Mouse (Mus musculus) forebrain, postnatal 0 days (tissue): Measurements from ENCODE around the gene Tmem98. TPM values are rescaled to one million over a fixed set of nuclear protein-coding genes. Genes with fewer than 3 reads are reported as not detected.
A peak's percentile ranks its signal among the peaks of the same experiment; 100 is the strongest.

Experiments used
- ATAC-seq: fragments of 200-750 bp; cut with Nextera tagmentation; 2 replicates; pipeline ENCODE4 v1.8.0; 2017; ENCODE audit warnings: mild to moderate bottlenecking, moderate library complexity
- DNase-seq: peaks from one replicate; pipeline ENCODE4 v3.0.0-alpha.2; 2015
- H3K27ac ChIP-seq: fragments of 300-500 bp; sonication (generic); 2 replicates; pipeline ENCODE4 v1.5.1; 2014; ENCODE audit warnings: low read depth, mild to moderate bottlenecking, antibody characterized with exemption, low read length, moderate library complexity, mixed read lengths
- H3K27me3 ChIP-seq: fragments of 300-500 bp; sonication (generic); 2 replicates; pipeline ENCODE4 v1.6.1; 2014; ENCODE audit warnings: mild to moderate bottlenecking, low read length, mixed read lengths; ENCODE audit not compliant: insufficient read depth
- H3K36me3 ChIP-seq: fragments of 300-500 bp; sonication (generic); 2 replicates; pipeline ENCODE4 v1.6.1; 2014; ENCODE audit warnings: mild to moderate bottlenecking, moderate library complexity; ENCODE audit not compliant: insufficient read depth
- H3K4me1 ChIP-seq: fragments of 300-500 bp; sonication (generic); 2 replicates; pipeline ENCODE4 v1.6.1; 2014; ENCODE audit warnings: antibody characterized with exemption; ENCODE audit not compliant: insufficient read depth
- H3K4me2 ChIP-seq: fragments of 300-500 bp; sonication (generic); 2 replicates; pipeline ENCODE4 v1.6.1; 2014; ENCODE audit warnings: low read depth, mild to moderate bottlenecking, moderate library complexity
- H3K4me3 ChIP-seq: fragments of 300-500 bp; sonication (generic); 2 replicates; pipeline ENCODE4 v1.5.1; 2014; ENCODE audit warnings: low read depth, low read length, mixed read lengths
- H3K9ac ChIP-seq: fragments of 300-500 bp; sonication (generic); 2 replicates; pipeline ENCODE4 v1.6.1; 2014; ENCODE audit warnings: mild to moderate bottlenecking
- H3K9me3 ChIP-seq: fragments of 300-500 bp; sonication (generic); 2 replicates; pipeline ENCODE4 v1.6.1; 2016; ENCODE audit warnings: low read length
- CTCF ChIP-seq: sonication (generic); IDR thresholded peaks from 2 replicates; pipeline ENCODE4 v1.5.1; 2016; ENCODE audit warnings: antibody characterized with exemption, control low read depth, low read depth
- WGBS: fragments of 180-500 bp; shearing (Covaris S2); extraction: QIAGEN DNeasy Blood & Tissue Kit; methylation state at CpG from one replicate; pipeline ENCODE4 v1.1.7; 2014; 5-methylcytosine and 5-hydroxymethylcytosine counted together
- polyA plus RNA-seq: library from polyadenylated mRNA; unstranded; fragments of >200 nt; fragmentation: Nextera tagmentation; extraction: Ambion mirVana; gene quantifications from 2 replicates; pipeline ENCODE4 v1.2.1, GENCODE M21; 2015
- total RNA-seq: library from RNA; depleted of rRNA; stranded (reverse); fragments of >200 nt; gene quantifications from 2 replicates; pipeline ENCODE4 v1.2.3, GENCODE M21; 2014

Gene Tmem98
- total and polyA plus RNA-seq, 2 experiments from 2014 or later: 18.3 to 20.5 TPM

GRCm38 (mm10) chr11:80791677-80792432 lies 18.1 kb upstream of the Tmem98 start:
- no peak overlapping the region for H3K9ac ChIP-seq
- no peak overlapping the region for H3K27ac ChIP-seq
- no peaks in the 10 kb centered on the region for H3K4me1 ChIP-seq
- ATAC-seq: no peak
- H3K4me2 ChIP-seq: no peak overlapping the region
- H3K9me3 ChIP-seq: no peaks in the 10 kb centered on the region
- no peaks in the 10 kb centered on the region for H3K36me3 ChIP-seq
- H3K27me3 ChIP-seq: no peaks in the 10 kb centered on the region
- WGBS: 75% methylated on average over 3 of the region's 3 CpGs
- no peak for TF ChIP-seq CTCF
- no peak for DNase-seq
- H3K4me3 ChIP-seq: no peak overlapping the region

GRCm38 (mm10) chr11:80793386-80793785 lies 16.6 kb upstream of the Tmem98 start:
- Histone ChIP-seq H3K27ac (no peak overlapping the region), H3K4me1 (no peaks in the 10 kb centered on the region), H3K36me3 (no peaks in the 10 kb centered on the region), H3K9me3 (no peaks in the 10 kb centered on the region), H3K4me2 (no peak overlapping the region), H3K4me3 (no peak overlapping the region), H3K9ac (no peak overlapping the region), H3K27me3 (no peaks in the 10 kb centered on the region)
- 86% methylated on average over 4 of the region's 4 CpGs for WGBS
- no peak for TF ChIP-seq CTCF
- ATAC-seq: no peak
- no peak for DNase-seq

GRCm38 (mm10) chr11:80794290-80794689 lies 15.7 kb upstream of the Tmem98 start:
- ATAC-seq: no peak
- Histone ChIP-seq H3K27me3 (no peaks in the 10 kb centered on the region), H3K27ac (no peak overlapping the region), H3K36me3 (no peaks in the 10 kb centered on the region), H3K4me3 (no peak overlapping the region), H3K9ac (no peak overlapping the region), H3K4me1 (no peaks in the 10 kb centered on the region), H3K4me2 (no peak overlapping the region), H3K9me3 (no peaks in the 10 kb centered on the region)
- WGBS: 90% methylated on average over 4 of the region's 4 CpGs
- no peak for DNase-seq
- no peak for TF ChIP-seq CTCF

GRCm38 (mm10) chr11:80795431-80795830 lies 14.5 kb upstream of the Tmem98 start:
- ATAC-seq (no peak), DNase-seq (no peak)
- Histone ChIP-seq H3K36me3 (no peaks in the 10 kb centered on the region), H3K9me3 (no peaks in the 10 kb centered on the region), H3K4me1 (no peaks in the 10 kb centered on the region), H3K27me3 (no peaks in the 10 kb centered on the region), H3K4me3 (no peak overlapping the region), H3K9ac (no peak overlapping the region), H3K4me2 (no peak overlapping the region), H3K27ac (no peak overlapping the region)
- no peak for TF ChIP-seq CTCF
- 72% methylated on average over 8 of the region's 8 CpGs for WGBS

- no peak overlapping the region for H3K4me3 ChIP-seq
- H3K9ac ChIP-seq: no peak overlapping the region
- peak; percentile 34 for TF ChIP-seq CTCF
- no peak for ATAC-seq
- no peaks in the 10 kb centered on the region for H3K36me3 ChIP-seq
- no peak overlapping the region for H3K27ac ChIP-seq
- DNase-seq: no peak
- WGBS: 36% methylated on average over 3 of the region's 3 CpGs
- no peak overlapping the region for H3K4me2 ChIP-seq
- H3K9me3 ChIP-seq: no peaks in the 10 kb centered on the region
- no peaks in the 10 kb centered on the region for H3K27me3 ChIP-seq
- no peaks in the 10 kb centered on the region for H3K4me1 ChIP-seq
Observed at GRCm38 (mm10) chr11:80799979-80800378, 10.0 kb upstream of the Tmem98 start.

GRCm38 (mm10) chr11:80802706-80803105 lies 7.3 kb upstream of the Tmem98 start:
- H3K36me3 ChIP-seq: no peaks in the 10 kb centered on the region
- no peaks in the 10 kb centered on the region for H3K9me3 ChIP-seq
- no peaks in the 10 kb centered on the region for H3K4me1 ChIP-seq
- no peaks in the 10 kb centered on the region for H3K27me3 ChIP-seq
- H3K27ac ChIP-seq: no peak overlapping the region
- ATAC-seq: no peak
- no peak for TF ChIP-seq CTCF
- no peak for DNase-seq
- no peak overlapping the region for H3K9ac ChIP-seq
- WGBS: 57% methylated on average over 3 of the region's 3 CpGs
- no peak overlapping the region for H3K4me2 ChIP-seq
- no peak overlapping the region for H3K4me3 ChIP-seq

GRCm38 (mm10) chr11:80808551-80809070 lies 1.4 kb upstream of the Tmem98 start:
- Histone ChIP-seq H3K4me3 (no peak overlapping the region), H3K27ac (no peak overlapping the region), H3K4me1 (peaks cover 11% of the 10 kb centered on the region), H3K9me3 (no peaks in the 10 kb centered on the region), H3K4me2 (no peak overlapping the region), H3K9ac (no peak overlapping the region), H3K27me3 (no peaks in the 10 kb centered on the region), H3K36me3 (no peaks in the 10 kb centered on the region)
- WGBS: 72% methylated on average over 6 of the region's 6 CpGs
- no peak for ATAC-seq
- peak; percentile 21; the same call in 1 of the 2 replicates for TF ChIP-seq CTCF
- DNase-seq: no peak
